Mouse (Mus musculus) brain, embryonic 14.5 days (tissue): ENCODE results near the gene Miox.

Experiments used
- CTCF ChIP-seq: fragments of 200-500 bp; IDR thresholded peaks from 2 replicates; pipeline ENCODE4 v1.5.1; 2012; ENCODE audit warnings: inconsistent platforms, mild to moderate bottlenecking, moderate library complexity, borderline replicate concordance; ENCODE audit not compliant: insufficient read depth, insufficient read length; ENCODE audit errors: extremely low read depth
- POLR2A ChIP-seq: fragments of 200-500 bp; IDR thresholded peaks from 2 replicates; pipeline ENCODE4 v1.6.1; 2012; ENCODE audit warnings: mild to moderate bottlenecking, inconsistent platforms, borderline replicate concordance; ENCODE audit not compliant: poor library complexity, insufficient read depth, insufficient read length, severe bottlenecking; ENCODE audit errors: extremely low read depth

DNA sequence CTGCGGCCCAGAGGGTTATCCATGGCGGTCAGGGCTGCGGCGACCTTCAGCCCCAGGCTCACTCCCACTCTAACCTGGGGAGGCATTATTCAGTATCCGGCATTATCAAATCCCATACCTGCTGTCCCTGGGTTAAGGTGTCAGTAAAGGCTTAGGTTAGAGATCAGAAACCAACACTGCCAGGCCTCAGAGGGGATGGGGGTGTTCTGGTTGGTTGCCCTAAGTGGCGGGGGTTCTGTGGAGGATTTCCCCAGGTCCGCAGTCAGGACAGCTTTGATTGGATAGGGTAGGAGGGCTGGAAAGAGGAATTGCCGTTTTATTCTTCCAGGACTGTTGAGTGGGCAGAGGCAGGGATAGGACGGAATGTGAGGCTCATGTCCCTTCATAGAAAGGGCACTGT lies 40.1 kb downstream of the Miox start:
- TF ChIP-seq CTCF, result no peak
- TF ChIP-seq POLR2A, result no peak
